Mouse (Mus musculus) layer of hippocampus, adult 9-11 months (tissue): ENCODE results near the gene Fpr2.
A peak's percentile ranks its signal among the peaks of the same experiment; 100 is the strongest.
"Not testable (repeated sequence)": the region's sequence is repeated elsewhere in the genome, so short reads cannot be mapped to it uniquely, and the experiment has no call there.

Source experiments
- DNase-seq: peaks from one replicate; pipeline ENCODE4 v3.0.0; 2022

The Fpr2 gene

GRCm38 (mm10) chr17:17889732-17890425, 2.3 kb downstream of the Fpr2 start:
- no peak for DNase-seq

- no peak for DNase-seq
Observed at GRCm38 (mm10) chr17:17896039-17896438, 8.4 kb downstream of the Fpr2 start.

GRCm38 (mm10) chr17:17899268-17899667, 11.6 kb downstream of the Fpr2 start:
- peak; percentile 8 for DNase-seq

- no peak for DNase-seq
Observed at GRCm38 (mm10) chr17:17900768-17901167, 13.1 kb downstream of the Fpr2 start.

GRCm38 (mm10) chr17:17909636-17910421, 22.2 kb downstream of the Fpr2 start:
- DNase-seq: peak; percentile 91

GRCm38 (mm10) chr17:17912618-17913017, 25.0 kb downstream of the Fpr2 start:
- DNase-seq: not testable (repeated sequence)

GRCm38 (mm10) chr17:17917376-17917775, 29.8 kb downstream of the Fpr2 start:
- DNase-seq: no peak

- no peak for DNase-seq
Observed at GRCm38 (mm10) chr17:17917782-17918181, 30.2 kb downstream of the Fpr2 start.
